Mouse (Mus musculus) hematopoietic stem cell, adult 5-6 weeks (primary cell): ENCODE results near the gene Micu1. TPM values are rescaled to one million over a fixed set of nuclear protein-coding genes. Genes with fewer than 3 reads are reported as not detected.
A peak's percentile ranks its signal among the peaks of the same experiment; 100 is the strongest.
"Not testable (repeated sequence)": the region's sequence is repeated elsewhere in the genome, so short reads cannot be mapped to it uniquely, and the experiment has no call there.

Experiments used
- ATAC-seq, 2 experiments: fragments of 125-278 bp in 1 of 2; replicated peaks in 1 of 2; 2 replicates each; pipeline ENCODE4 v1.8.0; 2016 to 2017; ENCODE audit warnings: inconsistent platforms in 2 of 2, mild to moderate bottlenecking in 2 of 2, moderate number of reproducible peaks in 2 of 2, low read depth in 1 of 2, moderate TSS enrichment in 1 of 2; ENCODE audit not compliant: low FRiP score in 2 of 2, poor library complexity in 2 of 2, severe bottlenecking in 2 of 2, insufficient read depth in 1 of 2, low TSS enrichment in 1 of 2
- total RNA-seq: library from RNA; stranded (forward); fragments of 172-1452, 232-1000 nt; gene quantifications from 2 replicates; pipeline ENCODE4 v1.2.3, GENCODE M21; 2017

The Micu1 gene
- total RNA-seq, 1 experiment from 2014 or later = 26.7 TPM

DNA sequence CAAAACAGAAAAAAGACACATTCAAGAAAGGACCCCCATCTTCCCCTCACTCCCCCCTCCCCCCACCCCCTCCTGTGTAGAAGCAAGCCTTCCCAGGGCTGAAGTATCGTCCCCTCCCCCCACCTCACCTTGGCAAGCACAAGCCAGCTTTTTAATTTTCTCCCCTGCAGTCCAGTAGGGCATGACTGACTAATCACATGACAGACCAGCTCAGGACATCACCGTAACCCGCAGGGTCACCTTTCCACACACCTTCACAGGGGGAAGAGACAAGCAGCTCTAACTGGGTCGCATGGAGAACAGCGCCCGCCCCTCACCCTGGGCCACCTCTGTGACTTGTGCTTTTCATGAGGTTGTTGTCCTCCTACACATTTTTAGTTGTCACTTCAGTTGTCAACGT, 147.1 kb downstream of the Micu1 start:
- ATAC-seq = no peak

DNA sequence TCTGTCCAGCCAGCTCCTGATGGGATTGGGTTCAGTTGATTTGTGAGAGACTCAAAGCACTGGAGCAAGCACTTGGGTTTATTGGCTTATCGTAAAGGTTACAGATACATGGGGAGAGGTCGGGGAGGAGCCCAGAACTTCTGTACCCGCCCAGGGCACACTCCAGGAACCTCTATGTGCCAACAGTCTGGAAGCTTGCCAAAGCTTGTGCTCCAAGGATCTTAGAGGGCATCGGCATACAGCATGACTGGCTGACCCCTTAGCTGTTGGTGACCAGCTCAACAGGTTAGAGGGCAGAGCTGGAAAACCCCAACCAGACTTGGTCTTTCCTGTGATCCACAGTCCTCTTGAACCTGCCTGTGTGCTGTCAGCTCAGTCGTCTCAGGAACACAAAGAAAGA, 154.9 kb downstream of the Micu1 start:
- no peak for ATAC-seq

DNA sequence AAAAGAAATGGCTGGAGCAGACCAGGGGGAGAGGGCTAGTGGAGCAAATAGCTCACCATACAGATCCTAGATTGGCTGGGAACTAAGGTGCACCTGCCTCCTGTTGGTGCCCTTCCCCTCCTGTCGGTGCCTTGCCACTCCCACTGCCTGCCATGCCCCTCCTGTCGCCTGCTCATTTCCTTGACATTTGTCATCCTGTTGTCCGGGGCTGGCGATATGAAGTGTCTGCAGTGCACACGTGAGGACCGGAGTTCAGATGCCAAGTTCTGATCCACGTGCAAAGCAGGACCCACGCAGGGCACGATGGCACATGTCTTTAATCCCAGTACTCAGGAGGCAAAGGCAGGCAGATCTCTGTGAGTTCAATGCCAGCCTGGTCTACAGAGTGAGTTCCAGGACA, 158.4 kb downstream of the Micu1 start:
- no peak for ATAC-seq

DNA sequence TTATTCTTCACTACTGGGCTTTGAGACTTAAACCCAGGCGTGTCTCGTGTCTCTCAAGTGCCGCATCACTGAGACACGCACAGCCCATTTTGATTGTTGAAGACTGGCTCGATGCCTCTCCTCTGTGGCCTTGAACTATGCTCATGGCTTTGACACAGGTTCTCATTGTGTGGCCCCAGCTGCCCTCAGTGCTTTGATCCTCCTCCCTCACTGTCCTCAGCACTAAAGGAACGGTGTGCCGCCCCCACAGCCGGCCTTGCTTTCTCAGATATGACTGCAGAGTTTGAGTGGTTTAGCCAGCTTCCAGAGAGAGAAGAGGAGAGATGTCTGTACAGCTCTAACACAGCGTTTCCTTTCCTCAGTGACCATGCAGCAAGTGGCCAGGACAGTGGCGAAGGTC, 158.9 kb downstream of the Micu1 start:
- ATAC-seq = no peak

DNA sequence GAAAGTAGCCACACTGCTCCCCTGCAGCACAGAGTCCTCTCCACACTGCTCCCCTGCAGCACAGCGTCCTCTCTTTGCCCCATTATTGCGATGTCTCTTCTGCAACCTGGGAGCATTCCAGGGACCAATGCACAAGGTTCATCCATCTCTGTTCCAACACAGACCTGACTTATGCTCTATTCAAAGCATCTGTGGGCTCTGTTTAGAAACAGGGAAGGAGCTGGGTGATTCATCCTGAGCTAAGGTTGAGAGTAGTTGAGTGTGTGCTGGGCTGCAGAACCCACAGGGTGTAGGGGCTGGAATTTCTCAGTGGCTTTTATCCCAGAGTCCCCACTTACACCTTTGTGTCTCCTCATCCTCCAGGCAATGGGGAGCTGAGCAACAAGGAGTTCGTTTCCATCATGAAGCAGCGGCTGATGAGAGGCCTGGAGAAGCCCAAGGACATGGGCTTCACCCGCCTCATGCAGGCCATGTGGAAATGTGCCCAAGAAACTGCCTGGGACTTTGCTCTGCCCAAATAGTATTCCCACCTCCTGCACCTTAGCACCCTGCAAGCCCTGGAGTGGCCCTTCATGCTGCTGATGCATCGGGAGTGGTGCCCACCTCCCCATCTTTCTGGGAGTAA, 160.7 kb downstream of the Micu1 start:
- no peak for ATAC-seq

DNA sequence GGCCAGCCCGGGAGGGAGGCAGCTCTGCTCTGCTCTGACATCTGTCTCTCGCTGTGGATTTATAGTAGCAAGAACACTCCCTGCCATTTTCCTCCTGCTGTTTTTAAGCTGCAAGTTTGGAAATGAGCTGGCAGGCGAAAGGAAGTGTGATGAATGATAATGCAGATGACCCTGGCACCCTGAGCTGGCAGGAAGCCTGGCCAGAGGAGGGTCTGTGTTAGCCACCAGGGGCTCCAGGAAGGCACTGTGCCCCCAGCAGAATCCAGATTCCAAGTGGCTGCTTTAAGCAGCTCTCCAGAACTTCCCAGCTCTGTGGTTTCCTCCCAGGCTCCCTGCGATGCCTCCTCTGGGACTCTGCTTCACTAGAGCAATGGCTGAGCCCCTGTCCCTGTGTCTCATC, 161.3 kb downstream of the Micu1 start:
- ATAC-seq = no peak

DNA sequence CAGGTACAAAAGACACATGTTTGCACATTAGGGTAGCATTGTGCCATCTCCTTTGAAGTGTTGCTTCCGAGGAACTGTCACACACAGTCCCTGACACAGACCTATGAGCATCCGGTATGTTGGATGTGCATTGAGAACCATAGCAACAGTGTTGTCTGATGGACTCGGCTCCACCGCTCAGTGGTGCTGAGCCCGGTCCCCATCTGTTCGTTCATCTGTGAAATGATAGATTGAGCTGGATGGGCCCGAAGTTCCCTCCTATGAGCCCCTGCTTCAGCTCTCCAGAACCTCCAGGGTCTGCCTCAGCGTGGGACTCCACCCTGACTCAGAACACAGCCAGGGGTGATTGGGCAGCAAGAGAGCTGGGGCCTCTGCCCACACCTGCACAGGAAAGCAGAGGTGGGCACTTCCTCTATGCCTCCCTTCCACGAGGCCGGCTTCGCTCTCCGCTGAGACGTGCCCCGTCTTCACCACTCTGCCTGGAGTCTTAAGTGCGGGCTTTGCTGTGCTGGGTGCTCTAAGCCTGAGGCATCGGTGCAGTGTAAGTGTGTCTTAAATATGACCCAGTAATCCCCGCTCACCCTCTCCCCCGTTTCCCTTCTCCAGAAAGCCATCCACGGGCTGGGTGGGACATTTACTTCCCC, 162.1 kb downstream of the Micu1 start:
- peak; percentile 38 to 52 for ATAC-seq

DNA sequence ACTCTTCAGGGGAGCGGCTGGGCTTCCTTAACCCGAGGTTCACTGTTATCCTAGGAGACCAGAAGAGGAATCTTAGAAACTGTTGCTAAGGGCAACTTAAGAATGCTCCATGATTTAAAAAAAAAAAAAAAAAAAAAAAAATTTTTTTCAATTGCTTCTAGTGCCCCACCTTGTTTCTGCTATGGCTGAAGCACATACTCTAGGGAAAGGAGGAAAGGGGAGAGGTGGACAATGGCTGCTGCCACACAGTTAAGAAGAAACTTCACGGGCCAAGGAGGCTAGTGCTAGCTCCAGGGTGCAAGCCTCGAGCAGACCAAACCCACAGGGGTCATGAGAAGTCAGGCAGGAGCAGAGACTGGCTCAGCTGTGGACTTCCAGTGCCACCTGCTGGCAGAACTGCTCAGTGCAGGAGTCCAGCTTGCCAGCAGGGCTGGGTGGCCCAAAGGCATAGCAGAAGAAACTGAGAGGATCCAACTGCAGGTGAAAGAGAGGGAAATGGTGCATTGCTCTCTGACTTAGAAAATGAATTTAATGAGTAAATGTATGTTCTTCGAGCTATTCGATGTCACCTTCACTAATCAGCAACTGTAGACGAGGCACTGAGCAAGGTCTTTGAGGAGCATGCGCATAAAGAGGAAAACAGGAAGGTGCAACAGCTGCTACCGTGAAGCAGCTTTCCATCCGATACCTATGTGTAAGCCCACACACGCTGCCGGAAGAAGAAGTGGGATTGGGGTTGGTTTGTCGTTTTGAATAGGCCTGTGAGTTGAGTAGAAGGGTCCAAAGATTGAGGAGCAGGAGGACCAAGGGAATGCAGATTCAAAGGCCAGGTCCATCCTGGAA, 162.8 kb downstream of the Micu1 start:
- peak; percentile 82 to 91 for ATAC-seq

DNA sequence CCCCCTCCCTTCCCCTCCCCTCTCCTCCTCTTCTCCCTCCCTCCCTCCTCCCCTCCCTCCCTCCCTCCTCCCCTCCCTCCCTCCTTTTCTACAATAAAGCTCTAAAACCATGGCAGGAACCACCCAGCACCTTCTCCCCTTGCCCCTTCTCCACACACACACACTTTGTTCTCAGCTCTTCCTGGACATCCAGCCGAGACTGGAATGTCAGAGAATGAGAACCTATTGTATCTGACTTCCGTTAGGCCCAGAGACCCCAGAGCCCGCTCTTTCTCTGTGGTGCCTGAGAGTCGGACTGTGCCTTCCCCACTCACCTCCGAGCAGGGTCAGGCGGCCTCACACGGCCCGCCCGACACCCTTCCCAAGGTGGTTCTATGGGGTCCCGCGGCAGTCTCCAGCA, 166.0 kb downstream of the Micu1 start:
- no peak for ATAC-seq

DNA sequence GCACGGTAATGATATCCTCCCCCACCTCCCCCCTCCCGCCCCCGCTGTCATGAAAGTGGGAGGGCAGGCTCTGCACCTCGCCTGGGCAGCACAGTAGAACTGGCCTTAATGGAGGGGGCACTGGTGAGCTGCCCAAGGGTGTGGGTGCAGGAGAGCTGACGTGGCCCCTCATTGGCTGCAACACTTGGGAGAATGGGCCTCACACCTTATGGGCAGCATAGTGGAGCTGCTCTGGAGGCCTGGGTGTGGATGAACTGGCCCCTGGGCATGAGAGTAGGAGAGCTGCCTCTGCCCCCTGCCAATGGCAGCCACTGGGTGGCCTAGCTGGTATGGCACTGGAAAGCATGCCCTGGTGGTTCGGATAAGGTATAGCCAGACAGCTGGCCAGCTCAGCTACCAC, 167.8 kb downstream of the Micu1 start:
- no peak for ATAC-seq

DNA sequence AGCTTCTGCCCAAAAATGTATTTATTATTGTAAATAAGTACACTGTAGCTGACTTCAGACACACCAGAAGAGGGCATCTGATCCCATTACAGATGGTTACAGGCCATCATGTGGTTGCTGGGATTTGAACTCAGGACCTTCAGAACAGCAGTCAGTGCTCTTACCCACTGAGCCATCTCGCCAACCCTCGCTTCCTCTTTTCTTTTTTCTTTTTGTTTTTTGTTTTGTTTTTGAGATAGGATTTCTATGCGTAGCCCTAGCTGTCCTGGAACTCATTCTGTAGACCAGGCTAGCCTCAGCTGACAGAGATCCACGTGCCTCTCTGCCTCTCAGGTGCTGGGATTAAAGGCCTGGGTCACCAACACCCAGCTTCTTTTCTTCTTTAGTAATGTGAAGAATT, 170.4 kb downstream of the Micu1 start:
- ATAC-seq = not testable (repeated sequence)

DNA sequence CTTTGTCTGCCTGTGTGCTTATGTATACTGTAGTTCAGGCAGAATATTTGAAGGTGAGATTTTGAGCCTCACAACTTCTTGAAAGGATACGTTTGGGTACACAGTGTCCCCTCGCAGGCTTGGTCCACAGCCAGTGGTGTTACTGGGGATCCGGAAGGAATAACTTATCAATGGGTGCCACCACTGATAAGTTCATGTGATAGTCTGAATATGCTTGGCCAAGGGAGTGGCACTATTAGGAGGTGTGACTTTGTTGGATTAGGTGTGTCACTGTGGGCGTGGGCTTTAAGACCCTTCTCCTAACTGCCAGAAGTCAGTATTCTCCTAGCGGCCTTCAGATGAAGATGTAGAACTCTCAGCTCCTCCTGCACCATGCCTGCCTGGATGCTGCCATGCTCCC, 170.9 kb downstream of the Micu1 start:
- no peak for ATAC-seq

DNA sequence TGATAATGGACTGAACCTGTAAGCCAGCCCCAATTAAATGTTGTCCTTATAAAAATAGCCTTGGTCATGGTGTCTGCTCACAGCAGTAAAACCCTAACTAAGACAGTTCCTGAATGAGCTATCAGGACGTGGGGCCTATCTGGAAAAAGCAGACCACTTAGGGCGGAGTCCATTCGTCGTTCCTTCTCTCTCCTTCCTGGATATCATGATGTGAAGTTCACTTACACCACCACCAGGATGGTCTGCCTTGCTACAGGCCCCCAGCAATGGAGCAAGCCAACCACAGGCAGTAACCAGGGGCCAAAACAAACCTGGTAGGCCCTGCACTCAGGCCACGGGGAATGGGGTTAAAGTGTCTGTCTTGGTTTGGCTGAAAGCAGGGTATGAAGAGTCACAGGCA, 171.3 kb downstream of the Micu1 start:
- ATAC-seq = peak in 1 of 2 experiments; percentile 23; a peak in 1 of 4 replicates

DNA sequence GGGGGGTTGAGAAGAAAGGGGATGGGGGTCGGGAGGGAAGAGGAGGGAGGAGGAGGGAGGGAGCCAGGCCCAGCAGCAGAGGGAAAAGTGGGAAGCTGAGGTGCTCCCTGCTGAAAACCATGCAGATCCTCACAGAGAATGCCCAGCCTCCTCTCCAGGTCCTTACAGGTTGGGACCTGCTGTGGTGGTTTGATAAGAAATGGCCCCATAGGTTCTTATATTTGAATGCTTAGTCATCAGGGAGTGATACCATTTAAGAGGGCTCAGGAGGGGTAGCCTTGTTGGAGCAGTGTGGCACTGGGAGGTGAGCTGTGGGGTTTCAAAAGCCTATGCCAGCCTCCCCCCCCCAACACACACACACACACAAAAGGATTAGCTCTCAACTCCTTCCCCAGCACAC, 173.1 kb downstream of the Micu1 start:
- no peak for ATAC-seq

DNA sequence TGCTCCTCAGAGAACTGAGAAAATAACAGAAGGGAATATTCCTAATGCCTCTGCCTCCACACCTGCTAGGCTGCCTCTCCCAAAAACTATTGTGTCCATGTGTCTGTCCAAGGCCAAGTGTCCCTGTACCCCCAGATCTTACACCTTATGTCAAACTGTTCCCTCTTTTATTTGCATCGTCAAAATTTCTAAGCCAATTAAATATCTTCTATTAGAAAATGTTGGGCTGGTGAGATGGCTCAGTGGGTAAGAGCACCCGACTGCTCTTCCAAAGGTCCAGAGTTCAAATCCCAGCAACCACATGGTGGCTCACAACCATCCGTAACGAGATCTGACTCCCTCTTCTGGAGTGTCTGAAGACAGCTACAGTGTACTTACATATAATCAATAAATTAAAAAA, 174.4 kb downstream of the Micu1 start:
- not testable (repeated sequence) for ATAC-seq

DNA sequence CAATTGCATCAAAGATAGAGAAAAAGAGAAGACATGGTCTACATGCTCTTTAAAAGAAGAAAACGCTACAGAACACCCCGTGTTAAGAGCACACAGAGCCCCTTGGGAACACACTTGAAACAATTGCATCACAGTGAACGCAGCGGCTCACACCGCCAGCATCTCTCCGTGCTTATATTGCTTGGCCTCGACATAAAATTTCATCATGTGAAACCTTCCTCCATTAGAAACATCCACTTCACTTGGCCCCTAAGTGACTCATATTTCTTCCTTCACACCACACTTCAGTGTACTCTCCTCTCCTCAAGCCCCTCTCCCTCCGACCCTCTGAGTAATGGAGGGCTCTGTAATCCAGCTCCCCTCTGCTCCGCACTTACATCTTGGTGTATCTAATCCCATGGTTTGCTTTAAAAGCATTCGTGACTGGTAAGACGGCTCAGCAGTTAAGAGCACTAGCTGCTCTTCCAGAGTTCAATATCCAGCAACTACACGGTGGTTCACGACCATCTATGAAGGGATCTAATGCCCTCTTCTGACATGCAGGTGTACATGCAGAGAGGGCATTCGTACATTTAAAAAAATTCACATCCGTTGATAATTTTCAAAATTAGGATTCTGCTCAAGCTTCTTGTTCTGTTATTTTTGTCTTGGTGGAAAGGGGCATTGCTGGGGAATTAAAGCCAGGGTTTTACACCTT, 175.3 kb downstream of the Micu1 start:
- ATAC-seq = no peak

DNA sequence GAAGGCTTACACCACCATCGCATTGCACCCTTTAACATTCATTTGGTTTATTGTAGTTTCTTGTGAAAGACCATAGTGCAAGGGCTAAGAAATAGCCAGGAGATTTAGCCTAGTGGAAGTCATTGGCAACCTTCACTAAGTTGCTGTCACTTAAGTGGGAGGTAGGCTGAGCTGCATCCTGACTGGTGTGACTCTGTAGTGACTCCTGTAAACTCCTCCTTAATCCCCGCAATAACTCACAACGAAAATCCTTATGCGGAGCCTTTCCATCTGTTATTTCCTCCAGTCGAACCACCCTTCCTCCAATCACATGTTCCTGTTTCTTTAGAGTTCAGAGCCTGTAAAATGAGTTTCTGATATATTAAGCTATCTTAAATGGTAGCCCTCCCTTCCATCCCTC, 176.5 kb downstream of the Micu1 start:
- ATAC-seq = peak; percentile 35 to 43; a peak in 3 of 4 replicates
